21 mouse cellular contexts compared by ENCODE assay signal in genomic region chr5:137054873-137055272, GRCm38 (mm10). TPM values are rescaled to one million over a fixed set of nuclear protein-coding genes. Genes with fewer than 3 reads are reported as not detected.
"Had no signal": no experiment of that assay in that cellular context is flagged by ENCODE, and none has a peak within 500 bp of the region (broad histone marks: within the 10 kb centered on the region; RNA-seq: fewer than 3 reads in every experiment).

No protein-coding gene starts in this region.

- H3K4me2 ChIP-seq: liver, embryonic 15.5 days; lung, embryonic 14.5 days; midbrain, embryonic 12.5 days; neural tube, embryonic 13.5 days; neural tube, embryonic 15.5 days; stomach, embryonic 15.5 days had no signal

- H3K4me1 ChIP-seq: midbrain, embryonic 10.5 days; midbrain, embryonic 12.5 days; stomach, embryonic 15.5 days had no signal

- H3K27ac ChIP-seq: liver, embryonic 15.5 days; midbrain, embryonic 10.5 days; midbrain, embryonic 12.5 days; neural tube, embryonic 13.5 days; neural tube, embryonic 15.5 days; stomach, embryonic 15.5 days; stomach, postnatal 0 days had no signal

- ATAC-seq: midbrain, embryonic 16.5 days had no signal

- H3K4me3 ChIP-seq: liver, embryonic 15.5 days; midbrain, embryonic 10.5 days; midbrain, embryonic 12.5 days; myocyte; neural tube, embryonic 13.5 days; neural tube, embryonic 15.5 days; stomach, embryonic 15.5 days had no signal

- H3K9me3 ChIP-seq: liver, embryonic 15.5 days; midbrain, embryonic 10.5 days; midbrain, embryonic 12.5 days; neural tube, embryonic 13.5 days; neural tube, embryonic 15.5 days; stomach, embryonic 15.5 days had no signal

- DNase-seq: lung, adult 18-20 months; lung, embryonic 14.5 days; lung, postnatal 14 days; lung, postnatal 4 days; midbrain, embryonic 14.5 days; right cerebral cortex, postnatal 14 days; thymus, adult 2 months; thymus, postnatal 14 days; thymus, postnatal 36 days had no signal

- H3K27me3 ChIP-seq: midbrain, embryonic 12.5 days; neural tube, embryonic 13.5 days; neural tube, embryonic 15.5 days had no signal

- H3K9ac ChIP-seq: liver, embryonic 15.5 days; lung, embryonic 14.5 days; midbrain, embryonic 12.5 days; neural tube, embryonic 13.5 days; neural tube, embryonic 15.5 days; stomach, embryonic 15.5 days had no signal

- H3K36me3 ChIP-seq: liver, embryonic 15.5 days; midbrain, embryonic 10.5 days; midbrain, embryonic 12.5 days; neural tube, embryonic 13.5 days; neural tube, embryonic 15.5 days; stomach, embryonic 15.5 days had no signal

RNA-seq across cellular contexts. Expression of gene Serpine1, which starts 17.2 kb away (rescaled TPM):
- total RNA-seq: megakaryocyte, adult 5-6 weeks had no signal
- polyA plus RNA-seq: neural tube, embryonic 11.5 days had no signal

RNA-seq across cellular contexts. Expression of gene Vgf, which starts 28.7 kb away (rescaled TPM):
- total RNA-seq: megakaryocyte, adult 5-6 weeks had no signal
- polyA plus RNA-seq: liver, embryonic 15.5 days; spleen, adult 2 months had no signal
